Mouse (Mus musculus) bone marrow, adult 2 months (tissue): ENCODE results near the gene Lepr.

Experiments
- CTCF ChIP-seq: fragments of 200-500 bp; IDR thresholded peaks from 2 replicates; pipeline ENCODE4 v1.5.1; 2011; ENCODE audit warnings: low read length, control low read depth; ENCODE audit not compliant: control insufficient read depth, insufficient read depth
- POLR2A ChIP-seq: fragments of 200-500 bp; IDR thresholded peaks from 2 replicates; pipeline ENCODE4 v1.6.1; 2011; ENCODE audit warnings: low read depth, mild to moderate bottlenecking, control low read depth, low read length, borderline replicate concordance; ENCODE audit not compliant: control insufficient read depth

DNA sequence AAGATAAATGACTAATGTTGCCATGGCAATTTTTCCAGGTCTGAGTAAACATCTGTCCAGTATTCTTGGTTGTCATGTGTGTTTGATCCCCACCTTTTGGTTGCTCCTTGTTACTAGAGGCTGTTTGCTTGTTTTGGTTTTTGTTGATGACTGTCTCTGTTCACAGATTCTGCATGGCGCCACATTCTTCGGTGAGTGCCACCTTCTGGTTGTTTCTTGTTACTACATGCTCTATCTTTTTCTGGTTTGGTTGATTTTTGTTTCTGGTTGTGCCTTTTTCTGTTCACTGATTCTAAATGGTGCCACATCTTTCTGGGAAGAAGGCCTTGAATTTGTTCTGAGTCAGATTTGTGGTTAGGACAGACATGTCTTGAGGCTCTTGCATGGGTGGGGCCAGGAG is 133.7 kb downstream of the Lepr start:
- no peak for TF ChIP-seq POLR2A
- no peak for TF ChIP-seq CTCF
